In the genomic region with DNA sequence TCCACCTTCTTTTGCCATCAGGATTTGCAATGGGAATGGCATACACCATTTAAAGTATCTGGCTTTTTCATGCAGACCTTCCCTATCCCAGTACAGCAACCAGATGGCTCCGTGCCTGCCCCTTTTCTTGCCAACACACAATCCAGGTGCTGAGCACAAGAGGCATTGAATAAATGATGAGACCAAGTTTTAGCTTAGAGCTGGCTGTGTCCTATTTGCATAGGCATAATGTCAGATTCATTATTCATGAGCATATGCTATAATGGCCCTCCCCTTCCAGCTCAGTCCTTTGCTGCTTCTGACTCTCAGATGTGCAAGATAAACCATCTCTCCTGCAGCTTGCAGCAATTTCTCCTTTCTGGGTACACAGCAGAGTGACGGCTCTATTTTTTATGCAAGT, we compare ENCODE assay signal across 15 mouse cellular contexts.
DNase-seq lines count a peak whose midpoint lies in the region; ATAC-seq lines count a peak whose summit lies in the region.
"Had no signal": no experiment of that assay in that cellular context is flagged by ENCODE, and none has a peak within 500 bp of the region (broad histone marks: within the 10 kb centered on the region; RNA-seq: fewer than 3 reads in every experiment).

No protein-coding gene starts in this region.

- H3K36me3 ChIP-seq in hindbrain, embryonic 11.5 days (ENCODE audit: control insufficient read depth, insufficient read depth, low read length), result no peaks in the 10 kb centered on the region
- H3K36me3 ChIP-seq in hindbrain, embryonic 10.5 days, result no peaks in the 10 kb centered on the region
- no peaks in the 10 kb centered on the region for H3K36me3 ChIP-seq in hindbrain, embryonic 15.5 days
- no peaks in the 10 kb centered on the region for H3K36me3 ChIP-seq in midbrain, embryonic 16.5 days (ENCODE audit: control insufficient read depth, insufficient read depth, low read length)
- no peaks in the 10 kb centered on the region for H3K36me3 ChIP-seq in kidney, embryonic 14.5 days (ENCODE audit: control insufficient read depth, insufficient read depth, low read length)
- H3K36me3 ChIP-seq: embryonic facial prominence, embryonic 10.5 days; G1E; heart, embryonic 15.5 days; intestine, embryonic 15.5 days; liver, embryonic 12.5 days had no signal

- H3K4me1 ChIP-seq in hindbrain, embryonic 11.5 days (replicated peaks; ENCODE audit: control insufficient read depth, insufficient read depth, low read length), result no peaks in the 10 kb centered on the region
- no peaks in the 10 kb centered on the region for H3K4me1 ChIP-seq in hindbrain, embryonic 10.5 days (replicated peaks)
- no peaks in the 10 kb centered on the region; the same call in 1 of the 2 replicates for H3K4me1 ChIP-seq in hindbrain, embryonic 15.5 days (replicated peaks)
- no peaks in the 10 kb centered on the region for H3K4me1 ChIP-seq in midbrain, embryonic 16.5 days (ENCODE audit: control insufficient read depth, insufficient read depth, low read length)
- H3K4me1 ChIP-seq in kidney, embryonic 14.5 days (ENCODE audit: control insufficient read depth, insufficient read depth, low read length), result no peaks in the 10 kb centered on the region
- H3K4me1 ChIP-seq: embryonic facial prominence, embryonic 10.5 days; intestine, embryonic 15.5 days; liver, embryonic 12.5 days had no signal

- no peaks in the 10 kb centered on the region for H3K9me3 ChIP-seq in hindbrain, embryonic 11.5 days (ENCODE audit: control insufficient read depth, low read length)
- H3K9me3 ChIP-seq in hindbrain, embryonic 10.5 days, result no peaks in the 10 kb centered on the region
- H3K9me3 ChIP-seq in hindbrain, embryonic 15.5 days, result no peaks in the 10 kb centered on the region
- no peaks in the 10 kb centered on the region for H3K9me3 ChIP-seq in midbrain, embryonic 16.5 days (replicated peaks; ENCODE audit: control insufficient read depth, low read length, poor library complexity, severe bottlenecking)
- H3K9me3 ChIP-seq in kidney, embryonic 14.5 days (ENCODE audit: control insufficient read depth, low read length), result no peaks in the 10 kb centered on the region
- H3K9me3 ChIP-seq: embryonic facial prominence, embryonic 10.5 days; heart, embryonic 15.5 days; intestine, embryonic 15.5 days; liver, embryonic 12.5 days had no signal

- H3K27ac ChIP-seq in hindbrain, embryonic 11.5 days (ENCODE audit: low read depth, low read length), result no peak overlapping the region
- H3K27ac ChIP-seq in hindbrain, embryonic 10.5 days, result no peak overlapping the region
- no peak overlapping the region for H3K27ac ChIP-seq in hindbrain, embryonic 15.5 days (replicated peaks)
- no peak overlapping the region for H3K27ac ChIP-seq in midbrain, embryonic 16.5 days (ENCODE audit: low read length)
- no peak overlapping the region for H3K27ac ChIP-seq in kidney, embryonic 14.5 days (ENCODE audit: low read depth, low read length)
- H3K27ac ChIP-seq: embryonic facial prominence, embryonic 10.5 days; heart, embryonic 15.5 days; intestine, embryonic 15.5 days; liver, embryonic 12.5 days had no signal

- 76% methylated on average over 2 of the region's 2 CpGs for WGBS in hindbrain, embryonic 11.5 days
- WGBS in hindbrain, embryonic 10.5 days, result 81% methylated on average over 2 of the region's 2 CpGs
- WGBS in hindbrain, embryonic 15.5 days, result 31% methylated on average over 2 of the region's 2 CpGs
- 40% methylated on average over 2 of the region's 2 CpGs for WGBS in midbrain, embryonic 16.5 days
- 66% methylated on average over 2 of the region's 2 CpGs for WGBS in kidney, embryonic 14.5 days

- no peak overlapping the region for H3K4me2 ChIP-seq in hindbrain, embryonic 11.5 days (replicated peaks; ENCODE audit: low read depth, low read length)
- H3K4me2 ChIP-seq in hindbrain, embryonic 15.5 days, result no peak overlapping the region
- H3K4me2 ChIP-seq in midbrain, embryonic 16.5 days (ENCODE audit: low read length), result no peak overlapping the region
- H3K4me2 ChIP-seq in kidney, embryonic 14.5 days (replicated peaks; ENCODE audit: low read depth, low read length), result no peak overlapping the region
- H3K4me2 ChIP-seq: heart, embryonic 15.5 days; intestine, embryonic 15.5 days; liver, embryonic 12.5 days had no signal

- peak; percentile 75 for ATAC-seq in hindbrain, embryonic 11.5 days (ENCODE audit: low FRiP score)
- peak; percentile 81 for ATAC-seq in hindbrain, embryonic 15.5 days (ENCODE audit: low FRiP score, low read depth)
- ATAC-seq in midbrain, embryonic 16.5 days, result peak; percentile 83
- no peak for ATAC-seq in kidney, embryonic 14.5 days (ENCODE audit: low FRiP score, low TSS enrichment)
- ATAC-seq: intestine, embryonic 15.5 days; liver, embryonic 12.5 days; lung, postnatal 0 days had no signal

- no peaks in the 10 kb centered on the region for H3K27me3 ChIP-seq in hindbrain, embryonic 11.5 days (ENCODE audit: control insufficient read depth, insufficient read depth, low read length)
- H3K27me3 ChIP-seq in hindbrain, embryonic 10.5 days (ENCODE audit: insufficient read depth, poor library complexity, severe bottlenecking), result no peaks in the 10 kb centered on the region
- no peaks in the 10 kb centered on the region for H3K27me3 ChIP-seq in hindbrain, embryonic 15.5 days
- H3K27me3 ChIP-seq in midbrain, embryonic 16.5 days (ENCODE audit: control insufficient read depth, insufficient read depth, low read depth, low read length), result no peaks in the 10 kb centered on the region
- H3K27me3 ChIP-seq in kidney, embryonic 14.5 days (ENCODE audit: control insufficient read depth, insufficient read depth, low read length), result no peaks in the 10 kb centered on the region
- H3K27me3 ChIP-seq: heart, embryonic 15.5 days; intestine, embryonic 15.5 days; liver, embryonic 12.5 days had no signal

- DNase-seq in hindbrain, embryonic 11.5 days (ENCODE audit: low spot score), result no peak
- no peak for DNase-seq in hindbrain, embryonic 10.5 days (ENCODE audit: low spot score)
- DNase-seq in brain, embryonic 18.5 days (ENCODE audit: low read depth, low spot score), result peak; percentile 37
- no peak for DNase-seq in adrenal gland, adult 8-10 months
- DNase-seq: cerebellum, adult 8-10 months; gastrocnemius, postnatal 36 days had no signal

- H3K9ac ChIP-seq in hindbrain, embryonic 11.5 days (ENCODE audit: low read depth, low read length), result no peak overlapping the region
- H3K9ac ChIP-seq in hindbrain, embryonic 15.5 days, result no peak overlapping the region
- no peak overlapping the region for H3K9ac ChIP-seq in midbrain, embryonic 16.5 days (ENCODE audit: low read depth, low read length)
- no peak overlapping the region for H3K9ac ChIP-seq in kidney, embryonic 14.5 days (ENCODE audit: low read depth, low read length)
- H3K9ac ChIP-seq: heart, embryonic 15.5 days; intestine, embryonic 15.5 days; liver, embryonic 12.5 days had no signal

- no peak overlapping the region for H3K4me3 ChIP-seq in hindbrain, embryonic 11.5 days (ENCODE audit: low read depth, low read length)
- no peak overlapping the region for H3K4me3 ChIP-seq in hindbrain, embryonic 10.5 days
- no peak overlapping the region for H3K4me3 ChIP-seq in hindbrain, embryonic 15.5 days
- no peak overlapping the region for H3K4me3 ChIP-seq in midbrain, embryonic 16.5 days (ENCODE audit: low read depth, low read length)
- H3K4me3 ChIP-seq in kidney, embryonic 14.5 days (ENCODE audit: low read length), result no peak overlapping the region
- H3K4me3 ChIP-seq: embryonic facial prominence, embryonic 10.5 days; heart, embryonic 15.5 days; intestine, embryonic 15.5 days; liver, embryonic 12.5 days had no signal
